Comparison of ENCODE assay signal across 28 mouse cellular contexts in the genomic region with DNA sequence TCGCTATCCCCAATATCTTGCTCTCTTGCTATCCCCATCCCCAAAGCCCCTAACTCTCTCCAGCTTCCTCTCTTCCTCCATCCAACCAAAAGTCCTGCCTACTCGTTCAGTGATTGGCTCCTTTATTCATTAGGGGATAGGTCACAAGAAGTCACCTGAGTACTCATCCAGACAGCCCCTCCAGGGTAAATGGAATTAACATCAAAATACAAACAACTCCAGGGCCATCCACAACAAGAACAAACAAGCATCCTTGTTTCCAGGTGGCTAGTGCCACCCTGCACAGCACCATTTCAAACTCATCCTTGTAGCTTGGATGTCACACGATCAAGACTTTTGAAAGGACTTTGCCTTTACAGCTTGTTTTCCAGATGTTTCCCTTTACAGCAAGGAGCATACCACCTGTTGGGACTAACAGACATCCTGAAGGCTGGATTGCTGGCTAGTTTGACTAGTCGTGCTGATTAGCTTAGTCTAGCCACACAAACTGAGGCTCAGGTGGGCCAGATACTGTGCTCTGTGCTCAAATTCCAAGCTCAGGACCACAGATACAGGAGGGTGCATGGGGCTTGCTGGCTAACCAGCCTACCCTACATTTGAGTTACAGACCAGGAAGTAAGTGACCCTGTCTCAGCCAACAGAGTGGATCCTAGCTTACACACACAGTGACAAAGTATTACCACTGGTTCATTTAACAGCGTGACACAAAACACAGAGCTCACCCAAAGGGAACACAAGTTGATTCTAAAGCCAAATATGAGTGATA.
DNase-seq lines count a peak whose midpoint lies in the region; ATAC-seq and TF ChIP-seq lines count a peak whose summit lies in the region.
"Had no signal": no experiment of that assay in that cellular context is flagged by ENCODE, and none has a peak within 500 bp of the region (broad histone marks: within the 10 kb centered on the region; RNA-seq: fewer than 3 reads in every experiment).

No protein-coding gene starts in this region.

- no peaks in the 10 kb centered on the region for H3K36me3 ChIP-seq in heart, adult 2 months (ENCODE audit: control insufficient read depth, insufficient read depth, low read length)
- no peaks in the 10 kb centered on the region for H3K36me3 ChIP-seq in heart, postnatal 0 days (replicated peaks; ENCODE audit: control insufficient read depth, insufficient read depth, low read length)
- no peaks in the 10 kb centered on the region for H3K36me3 ChIP-seq in neural tube, embryonic 15.5 days
- H3K36me3 ChIP-seq: kidney, embryonic 15.5 days; lung, embryonic 15.5 days had no signal

- intact Hi-C loops in heart, adult 2 months (cut with DNase I), result loop anchor here (2.0 to 5.0 kb wide), 2 partner anchors 41 to 63 kb away; no protein-coding TSS in a partner anchor

- 60% methylated on average over 5 of the region's 5 CpGs for WGBS in heart, adult 2 months
- WGBS in heart, postnatal 0 days, result 75% methylated on average over 5 of the region's 5 CpGs
- WGBS in neural tube, embryonic 15.5 days, result 70% methylated on average over 5 of the region's 5 CpGs

- no peak for TF ChIP-seq POLR2A in heart, adult 2 months (IDR thresholded peaks at IDR 0.05; ENCODE audit: insufficient read depth, low read depth, low read length)
- no peak for TF ChIP-seq POLR2A in embryonic fibroblast, embryonic 13.5 days (IDR thresholded peaks at IDR 0.05; ENCODE audit: low read depth, low read length)

- H3K4me1 ChIP-seq in heart, adult 2 months (ENCODE audit: control insufficient read depth, insufficient read depth, low read length), result peaks cover 4% of the 10 kb centered on the region
- H3K4me1 ChIP-seq in heart, postnatal 0 days (ENCODE audit: control insufficient read depth, insufficient read depth), result peaks cover 18% of the 10 kb centered on the region; the same call in 1 of the 2 replicates
- peaks cover 19% of the 10 kb centered on the region for H3K4me1 ChIP-seq in embryonic fibroblast, embryonic 13.5 days (ENCODE audit: control insufficient read depth, insufficient read depth, low read length)
- peaks cover 14% of the 10 kb centered on the region for H3K4me1 ChIP-seq in neural tube, embryonic 15.5 days
- H3K4me1 ChIP-seq: lung, embryonic 15.5 days; megakaryocyte, embryonic 14.5 days had no signal

- ATAC-seq in heart, postnatal 0 days (ENCODE audit: insufficient read depth, low read depth), result no peak
- ATAC-seq in neural tube, embryonic 15.5 days (ENCODE audit: low FRiP score), result no peak
- ATAC-seq: CD4-positive, CD25-positive, alpha-beta regulatory T cell, adult 4 months; hindbrain, embryonic 16.5 days had no signal

- no peaks in the 10 kb centered on the region for H3K27me3 ChIP-seq in heart, adult 2 months (ENCODE audit: control insufficient read depth, insufficient read depth, low read length)
- no peaks in the 10 kb centered on the region for H3K27me3 ChIP-seq in heart, postnatal 0 days (ENCODE audit: control insufficient read depth, insufficient read depth, low read length)
- no peaks in the 10 kb centered on the region for H3K27me3 ChIP-seq in neural tube, embryonic 15.5 days (replicated peaks)
- H3K27me3 ChIP-seq: forebrain, embryonic 13.5 days; kidney, embryonic 15.5 days; lung, embryonic 15.5 days; megakaryocyte, embryonic 14.5 days; midbrain, embryonic 12.5 days had no signal

- no peak overlapping the region for H3K9ac ChIP-seq in heart, adult 2 months (ENCODE audit: low read depth, low read length)
- H3K9ac ChIP-seq in heart, postnatal 0 days (replicated peaks; ENCODE audit: low read depth, low read length), result no peak overlapping the region
- H3K9ac ChIP-seq in neural tube, embryonic 15.5 days (replicated peaks), result no peak overlapping the region
- H3K9ac ChIP-seq: forebrain, embryonic 13.5 days; kidney, embryonic 15.5 days; liver, embryonic 14.5 days; lung, embryonic 15.5 days; midbrain, embryonic 12.5 days had no signal

- no peaks in the 10 kb centered on the region for H3K9me3 ChIP-seq in heart, postnatal 0 days (replicated peaks; ENCODE audit: control insufficient read depth, low read length)
- H3K9me3 ChIP-seq in neural tube, embryonic 15.5 days (replicated peaks), result no peaks in the 10 kb centered on the region
- H3K9me3 ChIP-seq: forebrain, embryonic 13.5 days; G1E; kidney, embryonic 15.5 days; lung, embryonic 15.5 days; megakaryocyte, embryonic 14.5 days; midbrain, embryonic 12.5 days had no signal

- DNase-seq in heart, adult 2 months, result no peak
- no peak for DNase-seq in heart, postnatal 4 days
- DNase-seq in heart, postnatal 0 days (ENCODE audit: low spot score), result no peak
- DNase-seq in heart, adult 8-10 months (ENCODE audit: low spot score), result no peak
- DNase-seq in ES-CJ7 (ENCODE audit: low read depth, low spot score), result peak; percentile 76
- DNase-seq in cerebellum, postnatal 4 days (ENCODE audit: low spot score in 2 of 2), result no peak
- DNase-seq: cerebellum, adult 11-12 months; cerebellum, postnatal 10 days; gastrocnemius, postnatal 25 days; kidney, adult 18-20 months; kidney, postnatal 25 days; liver; right cerebral cortex, adult 18-20 months; spleen, adult 18-20 months; thymus, adult 18-20 months; thymus, postnatal 25 days had no signal

- TF ChIP-seq EP300 in heart, adult 2 months (IDR thresholded peaks at IDR 0.05; ENCODE audit: insufficient read depth, low read depth, low read length), result no peak
- no peak for TF ChIP-seq EP300 in heart, postnatal 0 days (IDR thresholded peaks at IDR 0.05; ENCODE audit: low read depth)

- H3K27ac ChIP-seq in heart, adult 2 months, result peak overlapping the region; percentile 40
- H3K27ac ChIP-seq in heart, postnatal 0 days (ENCODE audit: low read depth), result peak overlapping the region; percentile 55
- peak overlapping the region; percentile 45 for H3K27ac ChIP-seq in embryonic fibroblast, embryonic 13.5 days (ENCODE audit: insufficient read depth, low read length)
- no peak overlapping the region for H3K27ac ChIP-seq in neural tube, embryonic 15.5 days (replicated peaks)
- H3K27ac ChIP-seq: forebrain, embryonic 13.5 days; liver, embryonic 14.5 days; lung, embryonic 15.5 days; midbrain, embryonic 12.5 days had no signal

- H3K79me2 ChIP-seq in heart, adult 2 months (replicated peaks; ENCODE audit: control insufficient read depth, insufficient read depth, low read length), result no peaks in the 10 kb centered on the region

- H3K4me2 ChIP-seq in heart, postnatal 0 days (ENCODE audit: low read depth, low read length), result no peak overlapping the region
- H3K4me2 ChIP-seq in neural tube, embryonic 15.5 days, result no peak overlapping the region
- H3K4me2 ChIP-seq: forebrain, embryonic 13.5 days; heart, embryonic 11.5 days; kidney, embryonic 15.5 days; lung, embryonic 15.5 days; midbrain, embryonic 12.5 days had no signal

- H3K4me3 ChIP-seq in heart, adult 2 months, result no peak overlapping the region
- H3K4me3 ChIP-seq in heart, postnatal 0 days (ENCODE audit: low read depth, low read length), result no peak overlapping the region
- no peak overlapping the region for H3K4me3 ChIP-seq in embryonic fibroblast, embryonic 13.5 days (ENCODE audit: insufficient read depth, low read length)
- no peak overlapping the region for H3K4me3 ChIP-seq in neural tube, embryonic 15.5 days (replicated peaks)
- H3K4me3 ChIP-seq: forebrain, embryonic 13.5 days; kidney, embryonic 15.5 days; lung, embryonic 15.5 days; megakaryocyte, embryonic 14.5 days; midbrain, embryonic 12.5 days had no signal

- no peak for TF ChIP-seq CTCF in heart, adult 2 months (IDR thresholded peaks at IDR 0.05)
- no peak for TF ChIP-seq CTCF in heart, postnatal 0 days (IDR thresholded peaks at IDR 0.05; ENCODE audit: low read depth)
- no peak for TF ChIP-seq CTCF in embryonic fibroblast, embryonic 13.5 days (IDR thresholded peaks at IDR 0.05; ENCODE audit: borderline replicate concordance, insufficient read depth, low read length)
